Mouse (Mus musculus) 416B (cell line): Measurements from ENCODE around the gene Fbxo41.
"Not testable (repeated sequence)": the region's sequence is repeated elsewhere in the genome, so short reads cannot be mapped to it uniquely, and the experiment has no call there.

Experiments
- DNase-seq: peaks from one replicate; pipeline ENCODE4 v3.0.0; 2011; ENCODE audit warnings: low read depth

Gene Fbxo41

DNA sequence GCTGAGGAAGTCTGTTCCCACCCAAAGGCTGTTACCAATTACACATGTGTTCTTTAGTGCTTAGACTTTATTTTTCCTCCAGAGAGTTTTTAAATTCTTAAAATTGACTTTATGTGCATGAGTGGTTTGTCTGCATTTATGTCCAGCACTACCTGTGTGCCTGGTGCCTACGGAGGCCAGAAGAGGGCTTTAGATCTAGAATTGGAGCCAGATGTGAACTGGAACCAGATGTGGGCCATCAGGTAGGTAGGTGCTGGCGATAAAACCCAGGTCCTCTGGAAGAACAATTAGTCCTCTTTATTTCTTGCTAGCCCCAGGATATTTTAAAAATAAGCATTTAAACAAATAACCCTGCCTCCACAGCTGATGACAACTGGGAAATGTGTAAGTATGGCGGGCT lies 11.2 kb downstream of the Fbxo41 start:
- DNase-seq: no peak

- DNase-seq: no peak
Measured at GRCm38 (mm10) chr6:85490252-85490651, 12.5 kb downstream of the Fbxo41 start.

DNA sequence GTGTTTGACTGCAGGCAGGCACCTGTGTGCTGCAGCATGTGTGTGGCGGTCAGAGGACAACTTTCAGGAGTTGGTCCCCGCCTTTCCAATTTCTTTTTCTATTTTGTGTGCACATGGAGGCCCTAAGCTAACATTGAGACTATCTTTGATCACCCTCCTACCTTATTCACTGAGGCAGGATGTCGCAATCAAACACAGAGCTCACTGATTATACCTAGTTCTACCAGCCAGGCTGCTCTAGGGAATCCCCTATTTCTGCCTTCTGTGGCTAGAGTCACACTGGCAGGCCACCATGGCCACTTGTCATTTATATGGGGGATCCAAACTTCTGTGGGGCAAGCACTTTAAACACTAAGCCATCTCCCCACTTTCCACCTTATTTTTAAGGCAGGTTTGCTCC lies 13.1 kb downstream of the Fbxo41 start:
- no peak for DNase-seq

DNA sequence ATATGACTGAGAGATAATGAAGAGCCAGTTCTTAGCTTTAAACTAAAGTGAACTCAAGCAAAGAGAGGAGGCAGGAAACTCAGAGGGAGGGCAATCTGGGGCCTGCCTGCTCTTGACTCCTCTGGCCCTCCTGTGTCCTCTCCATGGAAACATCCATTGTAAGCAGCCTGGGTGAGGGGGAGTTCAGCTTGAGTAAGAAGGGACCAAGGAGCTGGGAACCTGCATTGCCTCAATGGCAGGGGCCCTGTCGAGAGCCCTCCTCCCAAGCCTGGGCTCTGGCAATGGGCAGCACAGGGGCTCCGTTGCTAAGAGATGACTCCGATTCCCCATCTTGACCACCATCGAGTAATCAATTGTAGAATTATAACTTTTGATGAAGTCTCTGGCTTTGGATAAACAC lies 14.3 kb downstream of the Fbxo41 start:
- no peak for DNase-seq

- no peak for DNase-seq
Measured at GRCm38 (mm10) chr6:85485738-85486137, 17.1 kb downstream of the Fbxo41 start.

GRCm38 (mm10) chr6:85483843-85484721 lies 18.7 kb downstream of the Fbxo41 start:
- DNase-seq: no peak

- no peak for DNase-seq
Measured at GRCm38 (mm10) chr6:85480685-85481084, 22.1 kb downstream of the Fbxo41 start.

DNA sequence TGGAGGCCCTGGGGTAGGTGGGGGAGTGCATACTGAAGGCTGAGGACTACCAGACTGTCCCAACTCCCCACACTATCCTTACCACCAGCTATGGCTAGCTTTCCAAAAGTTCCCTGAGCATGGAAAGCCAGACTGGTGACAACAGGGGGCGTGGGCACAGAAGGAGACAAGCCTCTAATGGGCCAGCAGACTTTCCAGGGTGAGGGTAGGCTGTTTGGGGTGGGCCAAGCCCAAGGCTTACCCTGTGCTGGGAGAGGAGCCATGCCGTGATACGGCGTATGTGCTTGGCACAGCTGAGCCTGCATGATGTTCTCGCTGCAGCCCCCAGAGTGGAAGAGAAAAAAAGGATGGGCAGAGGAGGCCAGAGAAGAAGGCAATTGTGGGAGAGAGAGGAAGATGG lies 22.8 kb downstream of the Fbxo41 start:
- DNase-seq: no peak

DNA sequence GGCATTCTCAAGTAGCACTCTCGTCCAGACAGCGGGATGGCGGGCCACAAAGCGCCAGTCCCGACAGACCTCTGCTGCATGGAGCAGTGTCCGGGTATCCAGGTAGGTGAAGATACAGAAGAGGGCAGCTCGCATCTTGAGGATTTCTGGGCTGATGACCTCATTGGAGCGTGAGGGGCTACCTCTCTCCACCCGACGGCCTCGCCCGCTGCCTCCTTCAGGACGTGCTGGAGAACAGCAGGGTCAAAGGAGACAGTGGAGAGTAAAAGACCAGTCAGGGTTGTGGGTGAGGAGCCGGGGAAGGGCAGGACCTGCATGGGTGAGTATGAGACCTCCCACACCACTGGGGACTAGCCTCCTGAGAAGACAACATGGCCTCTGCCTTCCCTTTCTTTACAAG lies 24.4 kb downstream of the Fbxo41 start:
- DNase-seq: no peak

- DNase-seq: peak; percentile 32
Measured at GRCm38 (mm10) chr6:85477366-85477917, 25.4 kb downstream of the Fbxo41 start.

- DNase-seq: no peak
Measured at GRCm38 (mm10) chr6:85475581-85475980, 27.2 kb downstream of the Fbxo41 start.

GRCm38 (mm10) chr6:85472542-85472941 lies 30.3 kb downstream of the Fbxo41 start:
- no peak for DNase-seq

- DNase-seq: no peak
Measured at GRCm38 (mm10) chr6:85471962-85472361, 30.8 kb downstream of the Fbxo41 start.

GRCm38 (mm10) chr6:85469660-85470430 lies 32.9 kb downstream of the Fbxo41 start:
- DNase-seq: peak; percentile 10

DNA sequence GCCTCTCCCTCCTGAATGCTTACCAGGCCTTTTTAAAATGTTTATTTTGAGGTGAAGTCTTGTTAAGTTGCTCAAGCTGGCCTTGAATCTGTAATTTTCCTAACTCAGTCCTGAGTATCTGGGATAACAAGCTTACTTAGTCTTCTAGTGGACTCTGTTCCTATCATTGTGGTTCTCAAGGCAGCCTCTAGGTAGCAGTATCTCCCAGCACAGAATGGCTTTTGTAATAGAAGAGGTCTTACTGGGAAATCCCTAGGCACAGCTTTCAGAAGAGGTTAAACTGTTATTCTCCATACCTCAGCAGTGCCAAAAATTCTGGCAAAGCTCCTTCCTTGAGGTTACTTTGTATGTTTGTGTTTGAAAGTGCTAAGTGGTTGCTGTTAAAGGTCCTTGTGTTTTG lies 37.4 kb downstream of the Fbxo41 start:
- peak; percentile 41 for DNase-seq

GRCm38 (mm10) chr6:85459621-85460020 lies 43.2 kb downstream of the Fbxo41 start:
- no peak for DNase-seq

DNA sequence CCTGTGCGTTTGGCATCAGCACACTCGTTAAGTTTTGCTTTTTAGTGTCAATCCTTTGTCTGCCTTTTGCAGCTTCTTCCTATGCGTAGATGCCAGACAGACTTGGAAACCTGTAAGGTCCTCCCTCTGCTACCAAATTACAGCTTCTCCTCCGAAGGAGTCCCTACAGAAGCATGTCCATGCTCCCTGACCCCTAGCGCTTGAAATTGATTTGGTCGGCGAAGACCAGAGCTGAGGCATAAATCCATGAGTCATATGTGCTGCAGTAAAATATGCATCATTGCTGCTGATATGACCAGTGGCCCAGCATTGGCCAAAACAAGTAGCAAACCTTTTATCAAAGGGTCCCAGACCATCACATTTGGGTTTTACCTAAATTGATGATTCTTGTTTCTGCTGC lies 50.0 kb downstream of the Fbxo41 start:
- peak; percentile 75 for DNase-seq

- no peak for DNase-seq
Measured at GRCm38 (mm10) chr6:85452411-85452665, 50.5 kb downstream of the Fbxo41 start.

DNA sequence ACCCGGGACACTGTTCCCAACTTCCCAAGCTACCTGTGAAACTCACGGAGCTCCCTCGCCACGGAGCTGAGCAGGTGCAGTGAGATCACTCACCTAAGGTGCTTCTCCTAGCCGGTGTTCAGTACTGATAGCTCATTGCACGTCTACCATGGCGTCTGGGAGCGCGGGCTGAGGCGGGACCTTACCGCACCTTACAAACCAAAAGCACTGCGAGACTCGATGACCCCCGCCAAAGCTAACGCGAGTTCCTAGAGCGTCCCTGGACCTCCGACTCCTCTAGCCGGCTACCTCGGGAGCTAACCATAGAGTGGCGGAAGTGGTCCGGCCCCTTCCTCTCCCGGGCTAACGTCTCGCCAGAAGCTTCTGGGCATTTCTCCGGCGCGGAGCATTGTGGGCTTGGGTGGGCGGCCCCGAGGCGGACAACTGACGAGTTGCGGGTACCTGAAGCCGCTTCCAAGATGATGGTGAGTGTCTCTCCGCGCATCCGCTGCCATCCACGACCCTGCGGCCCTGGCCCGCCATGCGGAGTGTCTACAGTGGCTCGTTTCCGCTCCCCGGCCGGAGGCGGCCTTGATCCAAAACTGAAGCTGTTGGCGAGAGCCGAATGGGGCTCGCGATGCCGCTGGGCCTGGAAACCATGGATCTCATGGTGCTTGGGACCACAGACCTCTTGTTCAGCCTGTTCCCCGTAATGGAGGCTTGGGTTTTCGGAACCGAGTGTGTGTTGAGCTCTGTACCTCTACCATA lies 51.0 kb downstream of the Fbxo41 start, which contains the start of gene Pradc1:
Pradc1 (minus strand) TSS at position 307 of the 747 bp plus-strand sequence.
- DNase-seq: peak; percentile 99

- peak; percentile 99 for DNase-seq
Measured at GRCm38 (mm10) chr6:85450697-85451663, 51.8 kb downstream of the Fbxo41 start, which contains the start of gene Cct7. Gene Cct7, plus strand, starts transcription at chr6:85451514.

- DNase-seq: not testable (repeated sequence)
Measured at GRCm38 (mm10) chr6:85450140-85450539, 52.7 kb downstream of the Fbxo41 start.
